Mouse (Mus musculus) heart, embryonic 15.5 days (tissue): ENCODE data around the gene Fundc1. TPM values are rescaled to one million over a fixed set of nuclear protein-coding genes. Genes with fewer than 3 reads are reported as not detected.

Experiments used
- ATAC-seq: fragments of 200-750 bp; cut with Nextera tagmentation; replicated peaks from 2 replicates; pipeline ENCODE4 v1.8.0; 2017; ENCODE audit warnings: low read depth, moderate TSS enrichment; ENCODE audit not compliant: insufficient number of reproducible peaks, insufficient read depth, low FRiP score
- H3K27ac ChIP-seq: fragments of 300-500 bp; sonication (generic); 2 replicates; pipeline ENCODE4 v1.5.1; 2015; ENCODE audit warnings: mild to moderate bottlenecking, inconsistent platforms
- H3K27me3 ChIP-seq: fragments of 300-500 bp; sonication (generic); 2 replicates; pipeline ENCODE4 v1.6.1; 2015; ENCODE audit warnings: inconsistent platforms
- H3K36me3 ChIP-seq: fragments of 300-500 bp; sonication (generic); 2 replicates; pipeline ENCODE4 v1.6.1; 2015; ENCODE audit warnings: mild to moderate bottlenecking, inconsistent platforms
- H3K4me1 ChIP-seq: fragments of 300-500 bp; sonication (generic); replicated peaks from 2 replicates; pipeline ENCODE4 v1.6.1; 2015; ENCODE audit warnings: inconsistent platforms
- H3K4me2 ChIP-seq: fragments of 300-500 bp; sonication (generic); 2 replicates; pipeline ENCODE4 v1.6.1; 2015; ENCODE audit warnings: inconsistent platforms, mild to moderate bottlenecking, moderate library complexity
- H3K4me3 ChIP-seq: fragments of 300-500 bp; sonication (generic); 2 replicates; pipeline ENCODE4 v1.5.1; 2015; ENCODE audit warnings: mild to moderate bottlenecking, inconsistent platforms
- H3K9ac ChIP-seq: fragments of 300-500 bp; sonication (generic); 2 replicates; pipeline ENCODE4 v1.6.1; 2015; ENCODE audit warnings: mild to moderate bottlenecking, inconsistent platforms
- H3K9me3 ChIP-seq: fragments of 300-500 bp; sonication (generic); replicated peaks from 2 replicates; pipeline ENCODE4 v1.6.1; 2016; ENCODE audit warnings: inconsistent platforms
- WGBS: fragments of 180-500 bp; shearing (Covaris S2); methylation state at CpG from one replicate; pipeline ENCODE4 v1.1.7; 2015; ENCODE audit warnings: mixed read lengths; 5-methylcytosine and 5-hydroxymethylcytosine counted together
- polyA plus RNA-seq: library from polyadenylated mRNA; unstranded; fragments of >200 nt; fragmentation: Nextera tagmentation; extraction: Ambion mirVana; gene quantifications from 2 replicates; pipeline ENCODE4 v1.2.1, GENCODE M21; 2015

Fundc1 gene
- 37.8 and 40.7 TPM in 2 replicates for polyA plus RNA-seq

DNA sequence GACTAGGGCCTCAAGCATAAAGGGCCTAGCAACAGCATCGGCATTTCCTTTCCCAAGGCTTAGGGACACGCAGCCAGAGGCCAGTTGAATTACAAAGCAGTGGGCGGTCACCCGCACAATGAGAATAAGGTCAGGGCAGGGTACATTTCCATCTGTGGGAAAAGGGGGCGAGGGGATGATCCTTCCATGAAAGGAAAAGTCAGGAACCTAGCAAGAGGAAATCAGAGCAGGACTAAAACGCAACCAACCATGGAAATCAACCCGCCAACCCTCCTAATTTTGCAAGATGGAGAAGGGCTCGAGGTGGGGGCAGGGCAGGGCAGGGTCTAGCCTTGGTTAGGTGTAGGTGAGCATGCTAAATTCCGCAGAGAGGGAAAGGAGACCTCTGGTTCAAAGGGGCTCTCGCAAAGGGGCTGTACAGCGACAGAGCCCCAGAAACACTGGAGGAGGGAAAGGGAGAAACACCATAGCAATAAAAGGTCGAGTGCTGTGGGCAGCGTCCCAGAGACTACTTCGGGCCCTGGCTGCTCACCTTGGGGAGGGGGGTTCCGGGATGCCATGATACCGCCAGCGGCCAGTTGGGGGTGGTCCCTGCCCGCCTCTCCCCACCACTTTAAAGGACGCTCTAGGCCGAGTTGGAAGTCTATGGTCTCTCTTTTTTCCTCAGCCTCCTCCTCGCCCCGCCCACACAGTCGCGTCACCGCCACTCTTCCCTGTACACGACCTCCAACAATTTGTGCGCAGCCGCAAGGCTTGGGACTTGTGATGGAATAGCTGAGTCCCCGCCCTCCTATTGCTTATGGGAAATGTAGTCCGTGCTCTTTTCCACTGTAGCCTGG, at the start of gene Fundc1:
Gene Fundc1, minus strand, starts transcription at position 705 of the 839 bp plus-strand sequence.
- peak within 1 kb of the TSS; percentile 88 for H3K27ac ChIP-seq
- peak; percentile 97 for ATAC-seq
- 6% methylated on average over 30 of the region's 30 CpGs for WGBS

DNA sequence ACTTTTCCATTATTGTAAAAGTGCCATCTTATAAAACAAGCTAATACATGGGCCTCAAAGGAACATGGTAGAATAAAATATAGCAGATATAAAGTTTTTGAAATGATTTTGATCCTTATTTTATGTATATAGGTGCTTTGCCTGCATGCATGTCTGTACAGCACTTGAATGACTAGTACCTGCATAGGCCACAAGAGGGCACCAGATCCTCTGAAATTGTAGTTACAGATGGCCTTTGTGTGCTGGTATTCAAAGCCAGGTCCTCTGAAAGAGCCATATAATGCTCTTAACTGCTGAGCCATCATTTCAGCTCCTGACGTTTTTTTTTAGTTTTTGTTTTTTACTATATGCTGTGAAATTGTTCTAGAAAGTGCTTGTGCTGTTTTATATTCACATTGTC, 39.1 kb upstream of the Fundc1 start:
- Histone ChIP-seq H3K9me3 (no peaks in the 10 kb centered on the region), H3K4me1 (no peaks in the 10 kb centered on the region), H3K27ac (no peak overlapping the region), H3K36me3 (no peaks in the 10 kb centered on the region), H3K27me3 (no peaks in the 10 kb centered on the region), H3K4me2 (no peak overlapping the region), H3K4me3 (no peak overlapping the region), H3K9ac (no peak overlapping the region)
- no peak for ATAC-seq
- WGBS, result 52% methylated on average over 1 of the region's 1 CpGs

More for the DNA sequence above, at the start of gene Fundc1:
- Histone ChIP-seq H3K4me1 (no peaks in the 10 kb centered on the region), H3K9me3 (no peaks in the 10 kb centered on the region), H3K36me3 (no peaks in the 10 kb centered on the region), H3K9ac (peak within 1 kb of the TSS; percentile 64), H3K27me3 (no peaks in the 10 kb centered on the region), H3K4me3 (peak within 1 kb of the TSS; percentile 62), H3K4me2 (peak within 1 kb of the TSS; percentile 57)

DNA sequence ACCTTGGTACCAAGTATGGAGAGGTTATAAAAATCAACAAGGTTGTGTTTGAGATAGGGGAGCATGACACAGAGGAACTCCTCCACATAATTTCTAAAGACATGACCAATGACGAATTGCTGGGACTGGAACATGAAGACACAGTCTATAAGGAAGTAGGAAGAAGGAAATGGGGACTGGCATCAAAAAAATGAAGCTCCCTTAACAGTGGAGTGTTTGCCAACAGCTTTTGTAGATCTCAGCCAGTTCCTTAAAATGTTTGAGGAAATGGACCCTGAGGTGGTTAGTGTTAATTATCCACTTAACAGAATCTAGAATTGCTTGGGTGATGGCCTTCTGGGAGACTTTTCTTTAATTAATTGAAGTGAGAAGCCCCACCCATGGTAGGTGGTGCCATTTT, 36.6 kb upstream of the Fundc1 start:
- 52% methylated on average over 1 of the region's 1 CpGs for WGBS
- ATAC-seq, result no peak
- Histone ChIP-seq H3K9me3 (no peaks in the 10 kb centered on the region), H3K27ac (no peak overlapping the region), H3K4me2 (no peak overlapping the region), H3K9ac (no peak overlapping the region), H3K36me3 (no peaks in the 10 kb centered on the region), H3K4me1 (no peaks in the 10 kb centered on the region), H3K4me3 (no peak overlapping the region), H3K27me3 (no peaks in the 10 kb centered on the region)

DNA sequence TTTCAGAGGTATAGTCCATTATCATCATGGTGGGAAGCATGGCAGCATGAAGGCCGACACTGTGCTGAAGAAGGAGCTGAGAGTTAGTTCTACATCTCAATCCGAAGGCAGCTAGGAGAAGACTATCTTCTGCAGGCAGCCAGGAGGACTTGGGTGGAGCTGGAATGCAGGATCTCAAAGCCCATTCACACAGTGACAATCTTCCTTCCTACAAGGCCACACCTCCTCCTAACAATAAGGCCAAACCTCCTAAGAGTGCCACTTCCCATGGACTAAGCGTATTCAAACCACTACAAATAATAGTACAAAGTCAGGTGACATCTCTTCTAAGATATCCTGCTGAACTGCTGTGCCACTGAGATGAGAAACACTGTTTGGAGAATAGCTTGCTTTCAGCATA, 35.5 kb upstream of the Fundc1 start:
- no peaks in the 10 kb centered on the region for H3K36me3 ChIP-seq
- H3K27ac ChIP-seq, result no peak overlapping the region
- no peak overlapping the region for H3K4me3 ChIP-seq
- H3K4me1 ChIP-seq, result no peaks in the 10 kb centered on the region
- no peaks in the 10 kb centered on the region for H3K9me3 ChIP-seq
- no peak overlapping the region for H3K9ac ChIP-seq
- WGBS, result 56% methylated on average over 3 of the region's 3 CpGs
- ATAC-seq, result no peak
- no peak overlapping the region for H3K4me2 ChIP-seq
- H3K27me3 ChIP-seq, result no peaks in the 10 kb centered on the region

DNA sequence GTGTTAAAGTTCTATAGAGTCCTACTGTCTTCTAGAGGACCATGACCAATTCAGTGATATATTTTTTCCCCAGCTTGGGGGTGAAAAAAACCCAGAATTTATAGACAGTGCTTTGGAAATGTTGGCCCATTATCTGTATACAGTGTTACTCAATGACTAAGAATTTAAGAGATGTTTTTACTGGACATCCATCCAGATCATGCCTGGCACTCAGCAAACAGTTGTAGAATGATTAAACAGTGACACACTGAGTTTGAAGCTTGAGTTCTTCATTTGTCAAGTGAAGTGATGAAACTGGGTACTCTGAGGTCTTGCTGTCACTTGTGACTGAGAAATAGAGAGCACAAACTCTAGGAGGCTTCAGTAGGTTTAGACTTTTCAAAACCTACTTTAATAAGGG, 21.2 kb upstream of the Fundc1 start:
- Histone ChIP-seq H3K4me1 (no peaks in the 10 kb centered on the region), H3K27ac (no peak overlapping the region), H3K4me3 (no peak overlapping the region), H3K9ac (no peak overlapping the region), H3K27me3 (no peaks in the 10 kb centered on the region), H3K4me2 (no peak overlapping the region), H3K36me3 (no peaks in the 10 kb centered on the region), H3K9me3 (no peaks in the 10 kb centered on the region)
- no peak for ATAC-seq

DNA sequence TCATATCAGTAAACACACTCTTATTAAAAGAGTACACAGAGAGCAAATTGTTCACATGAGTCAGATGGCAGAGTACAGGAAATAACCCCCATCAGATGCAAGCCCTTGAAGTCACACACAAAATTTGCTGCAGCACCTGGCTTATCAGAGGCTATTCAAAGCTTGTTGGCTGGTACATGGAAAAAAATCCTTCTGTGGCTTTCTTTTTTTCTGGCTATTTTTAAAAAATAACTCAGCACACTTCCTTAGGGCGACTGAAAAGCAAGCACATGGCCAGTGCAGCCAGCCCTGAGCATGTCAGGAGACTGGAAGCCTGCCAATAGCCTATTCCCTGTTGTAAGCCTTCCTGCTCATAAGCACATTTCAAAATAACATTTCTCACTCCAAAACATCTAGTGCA, 18.6 kb upstream of the Fundc1 start:
- no peak overlapping the region for H3K9ac ChIP-seq
- no peaks in the 10 kb centered on the region for H3K4me1 ChIP-seq
- H3K36me3 ChIP-seq, result no peaks in the 10 kb centered on the region
- no peak overlapping the region for H3K4me2 ChIP-seq
- peak; percentile 55; the same call in 1 of the 2 replicates for ATAC-seq
- no peak overlapping the region for H3K4me3 ChIP-seq
- WGBS, result 0% methylated on average over 1 of the region's 1 CpGs
- H3K27me3 ChIP-seq, result no peaks in the 10 kb centered on the region
- H3K27ac ChIP-seq, result peak overlapping the region; percentile 45
- no peaks in the 10 kb centered on the region for H3K9me3 ChIP-seq

GRCm38 (mm10) chrX:17571271-17571620, 879 bp downstream of the Fundc1 start:
- H3K9ac ChIP-seq, result peak overlapping the region; percentile 64; the same call in 1 of the 2 replicates

GRCm38 (mm10) chrX:17568670-17569069, 3.5 kb downstream of the Fundc1 start:
- no peaks in the 10 kb centered on the region for H3K9me3 ChIP-seq
- WGBS, result 84% methylated on average over 2 of the region's 2 CpGs
- no peaks in the 10 kb centered on the region; the same call in 1 of the 2 replicates for H3K4me1 ChIP-seq
- H3K9ac ChIP-seq, result no peak overlapping the region
- H3K36me3 ChIP-seq, result no peaks in the 10 kb centered on the region
- no peak overlapping the region for H3K4me2 ChIP-seq
- H3K4me3 ChIP-seq, result no peak overlapping the region
- H3K27ac ChIP-seq, result no peak overlapping the region
- no peak for ATAC-seq
- H3K27me3 ChIP-seq, result no peaks in the 10 kb centered on the region

More at GRCm38 (mm10) chrX:17571271-17571620, 879 bp downstream of the Fundc1 start:
- Histone ChIP-seq H3K4me2 (peak overlapping the region; percentile 57), H3K27ac (peak overlapping the region; percentile 88), H3K36me3 (no peaks in the 10 kb centered on the region), H3K4me3 (peak overlapping the region; percentile 62), H3K4me1 (no peaks in the 10 kb centered on the region), H3K27me3 (no peaks in the 10 kb centered on the region), H3K9me3 (no peaks in the 10 kb centered on the region)
- WGBS, result 30% methylated on average over 10 of the region's 10 CpGs
- ATAC-seq, result no peak

DNA sequence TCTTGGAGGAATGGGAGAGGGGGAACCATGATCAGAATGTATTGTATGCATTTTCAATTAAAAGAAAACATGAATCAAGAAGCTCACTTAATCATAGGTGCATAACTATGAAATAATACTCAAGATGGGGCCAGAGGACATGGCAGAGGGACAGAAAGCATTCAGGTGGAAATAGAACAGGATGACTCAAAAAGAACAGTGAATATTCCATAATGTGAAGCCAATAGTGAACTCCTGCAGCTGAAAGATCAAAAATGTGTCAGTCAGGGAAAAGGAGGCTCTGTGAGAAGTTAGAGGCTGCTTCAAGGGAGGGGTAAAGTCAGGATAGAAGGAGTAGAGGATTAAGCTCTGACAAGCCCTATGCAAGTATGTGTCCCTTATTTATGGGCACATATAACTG, 6.4 kb downstream of the Fundc1 start:
- Histone ChIP-seq H3K9ac (no peak overlapping the region), H3K27me3 (no peaks in the 10 kb centered on the region), H3K9me3 (no peaks in the 10 kb centered on the region), H3K36me3 (no peaks in the 10 kb centered on the region), H3K4me2 (no peak overlapping the region), H3K4me1 (no peaks in the 10 kb centered on the region; the same call in 1 of the 2 replicates), H3K4me3 (no peak overlapping the region), H3K27ac (no peak overlapping the region)
- ATAC-seq, result no peak

- no peaks in the 10 kb centered on the region for H3K9me3 ChIP-seq
- H3K4me1 ChIP-seq, result no peaks in the 10 kb centered on the region; the same call in 1 of the 2 replicates
- ATAC-seq, result no peak
- no peak overlapping the region for H3K4me2 ChIP-seq
- H3K9ac ChIP-seq, result no peak overlapping the region
- no peaks in the 10 kb centered on the region for H3K27me3 ChIP-seq
- H3K4me3 ChIP-seq, result no peak overlapping the region
- no peak overlapping the region for H3K27ac ChIP-seq
- no peaks in the 10 kb centered on the region for H3K36me3 ChIP-seq
Observed at GRCm38 (mm10) chrX:17564732-17565131, 7.4 kb downstream of the Fundc1 start.

DNA sequence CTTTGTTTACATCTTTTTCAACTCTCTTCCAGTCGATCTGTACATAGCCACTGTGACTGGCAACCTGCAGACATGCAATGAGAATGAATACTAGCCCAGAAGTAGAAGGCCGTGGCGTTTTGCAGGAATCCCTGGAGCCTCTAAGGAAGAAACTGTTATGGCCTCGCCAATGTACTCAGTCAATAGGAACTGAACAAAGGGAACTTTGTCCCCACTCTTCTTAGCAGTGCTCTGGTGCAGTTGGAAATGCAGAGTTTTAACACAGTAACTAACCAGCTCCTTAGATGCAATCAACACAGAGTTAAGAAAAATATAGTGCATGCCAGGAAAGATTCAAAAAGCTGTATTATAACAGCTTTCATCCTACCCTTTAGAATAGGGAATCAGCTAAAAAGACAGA, 13.4 kb downstream of the Fundc1 start:
- H3K9ac ChIP-seq, result no peak overlapping the region
- WGBS, result 60% methylated on average over 4 of the region's 4 CpGs
- H3K4me1 ChIP-seq, result no peaks in the 10 kb centered on the region
- ATAC-seq, result no peak
- H3K36me3 ChIP-seq, result no peaks in the 10 kb centered on the region
- no peaks in the 10 kb centered on the region for H3K9me3 ChIP-seq
- no peak overlapping the region for H3K4me3 ChIP-seq
- no peak overlapping the region for H3K4me2 ChIP-seq
- no peaks in the 10 kb centered on the region for H3K27me3 ChIP-seq
- H3K27ac ChIP-seq, result no peak overlapping the region

DNA sequence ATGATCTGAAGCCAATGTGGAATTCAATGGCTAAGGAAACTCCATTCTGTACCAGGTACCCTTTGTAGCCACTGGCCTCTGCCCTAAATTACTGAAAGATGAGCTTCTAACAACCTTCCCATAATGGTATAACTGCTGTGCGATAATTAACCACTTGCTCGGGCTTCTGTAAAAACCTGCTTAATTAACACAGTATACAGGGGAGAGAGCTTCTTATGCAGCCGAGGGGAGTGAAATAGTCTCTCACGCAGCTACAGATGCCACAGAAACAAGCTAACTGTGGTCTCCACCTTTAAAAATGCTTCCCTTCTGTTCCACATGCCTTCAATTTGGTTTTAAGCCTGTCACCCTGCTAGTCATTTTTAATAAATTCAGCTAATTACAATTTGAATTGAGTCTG, 17.6 kb downstream of the Fundc1 start:
- 84% methylated on average over 4 of the region's 4 CpGs for WGBS
- Histone ChIP-seq H3K9ac (no peak overlapping the region), H3K36me3 (no peaks in the 10 kb centered on the region), H3K27me3 (no peaks in the 10 kb centered on the region), H3K27ac (no peak overlapping the region), H3K4me3 (no peak overlapping the region), H3K4me1 (no peaks in the 10 kb centered on the region), H3K4me2 (no peak overlapping the region), H3K9me3 (no peaks in the 10 kb centered on the region)
- ATAC-seq, result no peak
